Mouse (Mus musculus) thymus, adult 2 months (tissue): ENCODE data around the gene Sec14l3. TPM values are rescaled to one million over a fixed set of nuclear protein-coding genes. Genes with fewer than 3 reads are reported as not detected.
"Not testable (repeated sequence)": the region's sequence is repeated elsewhere in the genome, so short reads cannot be mapped to it uniquely, and the experiment has no call there.

Source experiments
- DNase-seq: peaks from one replicate; pipeline ENCODE4 v3.0.0; 2021
- H3K27ac ChIP-seq: fragments of 200-500 bp; 2 replicates; pipeline ENCODE4 v1.5.1; 2012; ENCODE audit warnings: low read length, control low read depth; ENCODE audit not compliant: control insufficient read depth, insufficient read depth
- H3K27me3 ChIP-seq: fragments of 200-500 bp; 2 replicates; pipeline ENCODE4 v1.6.1; 2012; ENCODE audit warnings: mild to moderate bottlenecking, low read length, moderate library complexity, mixed read lengths; ENCODE audit not compliant: control insufficient read depth, insufficient read depth
- H3K36me3 ChIP-seq: fragments of 200-500 bp; 2 replicates; pipeline ENCODE4 v1.6.1; 2012; ENCODE audit warnings: mild to moderate bottlenecking, low read length, moderate library complexity; ENCODE audit not compliant: control insufficient read depth, insufficient read depth
- H3K4me1 ChIP-seq: fragments of 200-500 bp; replicated peaks from 2 replicates; pipeline ENCODE4 v1.6.1; 2012; ENCODE audit warnings: low read length; ENCODE audit not compliant: control insufficient read depth, insufficient read depth
- H3K4me3 ChIP-seq: fragments of 200-500 bp; 2 replicates; pipeline ENCODE4 v1.5.1; 2012; ENCODE audit warnings: mild to moderate bottlenecking, low read length, control low read depth, moderate library complexity; ENCODE audit not compliant: control insufficient read depth, insufficient read depth
- CTCF ChIP-seq: fragments of 200-500 bp; IDR thresholded peaks from 2 replicates; pipeline ENCODE4 v1.5.1; 2012; ENCODE audit warnings: mild to moderate bottlenecking, control low read depth, low read length, moderate library complexity, borderline replicate concordance; ENCODE audit not compliant: control insufficient read depth, poor library complexity, insufficient read depth; ENCODE audit errors: extremely low read depth
- POLR2A ChIP-seq: fragments of 200-500 bp; IDR thresholded peaks from 2 replicates; pipeline ENCODE4 v1.6.1; 2012; ENCODE audit warnings: mild to moderate bottlenecking, low read length, control low read depth, moderate library complexity; ENCODE audit not compliant: control insufficient read depth, poor library complexity, insufficient read depth; ENCODE audit errors: extremely low read depth
- WGBS: fragments of 180-500 bp; shearing (Covaris S2); methylation state at CpG from one replicate; pipeline ENCODE4 v1.1.7; 2018; 5-methylcytosine and 5-hydroxymethylcytosine counted together
- polyA plus RNA-seq: library from polyadenylated mRNA; depleted of rRNA; stranded (reverse); fragments of >200 nt; gene quantifications from 2 replicates; pipeline ENCODE4 v1.2.3, GENCODE M21; 2012; rRNA removed

Sec14l3 gene
- 0.49 and 0.52 TPM in 2 replicates for polyA plus RNA-seq

GRCm38 (mm10) chr11:4064627-4065122 is at the start of gene Sec14l3:
Gene Sec14l3, plus strand, starts transcription at chr11:4064841.
- H3K27me3 ChIP-seq = no peaks in the 10 kb centered on the region
- no peaks in the 10 kb centered on the region for H3K4me1 ChIP-seq
- H3K27ac ChIP-seq = no peak within 1 kb of the TSS
- no peak for DNase-seq
- 59% methylated on average over 5 of the region's 5 CpGs for WGBS
- no peaks in the 10 kb centered on the region for H3K36me3 ChIP-seq
- no peak for TF ChIP-seq CTCF
- no peak for TF ChIP-seq POLR2A
- no peak within 1 kb of the TSS for H3K4me3 ChIP-seq

- H3K36me3 ChIP-seq, H3K27me3 ChIP-seq, H3K27ac ChIP-seq, H3K4me1 ChIP-seq, DNase-seq, H3K4me3 ChIP-seq: not testable (repeated sequence)
- WGBS = 87% methylated on average over 14 of the region's 14 CpGs
These were observed 48.8 kb upstream of the Sec14l3 start for GRCm38 (mm10) chr11:4015796-4016195.

GRCm38 (mm10) chr11:4022111-4022510 is 42.5 kb upstream of the Sec14l3 start:
- not testable (repeated sequence) for H3K4me3 ChIP-seq, H3K27me3 ChIP-seq, H3K36me3 ChIP-seq, H3K4me1 ChIP-seq, DNase-seq, H3K27ac ChIP-seq
- 73% methylated on average over 13 of the region's 13 CpGs for WGBS

GRCm38 (mm10) chr11:4023321-4023720 is 41.3 kb upstream of the Sec14l3 start:
- TF ChIP-seq POLR2A (no peak), CTCF (no peak)
- H3K36me3 ChIP-seq = no peaks in the 10 kb centered on the region
- no peak for DNase-seq
- H3K4me3 ChIP-seq = no peak overlapping the region
- 77% methylated on average over 2 of the region's 2 CpGs for WGBS
- no peaks in the 10 kb centered on the region for H3K27me3 ChIP-seq
- H3K27ac ChIP-seq = no peak overlapping the region
- no peaks in the 10 kb centered on the region for H3K4me1 ChIP-seq

GRCm38 (mm10) chr11:4027066-4027465 is 37.6 kb upstream of the Sec14l3 start:
- no peak for DNase-seq
- Histone ChIP-seq H3K36me3 (no peaks in the 10 kb centered on the region), H3K4me3 (no peak overlapping the region), H3K27ac (no peak overlapping the region), H3K4me1 (no peaks in the 10 kb centered on the region), H3K27me3 (no peaks in the 10 kb centered on the region)
- TF ChIP-seq POLR2A = no peak
- TF ChIP-seq CTCF = no peak
- 80% methylated on average over 8 of the region's 8 CpGs for WGBS

- Histone ChIP-seq H3K27me3 (no peaks in the 10 kb centered on the region), H3K27ac (no peak overlapping the region), H3K36me3 (no peaks in the 10 kb centered on the region), H3K4me3 (no peak overlapping the region), H3K4me1 (no peaks in the 10 kb centered on the region)
- TF ChIP-seq CTCF (no peak), POLR2A (no peak)
- WGBS = 87% methylated on average over 9 of the region's 9 CpGs
- DNase-seq = no peak
These were observed 36.9 kb upstream of the Sec14l3 start for GRCm38 (mm10) chr11:4027561-4028334.

GRCm38 (mm10) chr11:4029343-4029742 is 35.3 kb upstream of the Sec14l3 start:
- Histone ChIP-seq H3K36me3 (no peaks in the 10 kb centered on the region), H3K27ac (no peak overlapping the region), H3K4me1 (no peaks in the 10 kb centered on the region), H3K4me3 (no peak overlapping the region), H3K27me3 (no peaks in the 10 kb centered on the region)
- no peak for TF ChIP-seq CTCF
- TF ChIP-seq POLR2A = no peak
- WGBS = 74% methylated on average over 4 of the region's 4 CpGs
- no peak for DNase-seq
